Mouse (Mus musculus): ENCODE data around the gene Medag. TPM values are rescaled to one million over a fixed set of nuclear protein-coding genes. Genes with fewer than 3 reads are reported as not detected.

Gene Medag
- total RNA-seq, 1 experiment: not detected

DNA sequence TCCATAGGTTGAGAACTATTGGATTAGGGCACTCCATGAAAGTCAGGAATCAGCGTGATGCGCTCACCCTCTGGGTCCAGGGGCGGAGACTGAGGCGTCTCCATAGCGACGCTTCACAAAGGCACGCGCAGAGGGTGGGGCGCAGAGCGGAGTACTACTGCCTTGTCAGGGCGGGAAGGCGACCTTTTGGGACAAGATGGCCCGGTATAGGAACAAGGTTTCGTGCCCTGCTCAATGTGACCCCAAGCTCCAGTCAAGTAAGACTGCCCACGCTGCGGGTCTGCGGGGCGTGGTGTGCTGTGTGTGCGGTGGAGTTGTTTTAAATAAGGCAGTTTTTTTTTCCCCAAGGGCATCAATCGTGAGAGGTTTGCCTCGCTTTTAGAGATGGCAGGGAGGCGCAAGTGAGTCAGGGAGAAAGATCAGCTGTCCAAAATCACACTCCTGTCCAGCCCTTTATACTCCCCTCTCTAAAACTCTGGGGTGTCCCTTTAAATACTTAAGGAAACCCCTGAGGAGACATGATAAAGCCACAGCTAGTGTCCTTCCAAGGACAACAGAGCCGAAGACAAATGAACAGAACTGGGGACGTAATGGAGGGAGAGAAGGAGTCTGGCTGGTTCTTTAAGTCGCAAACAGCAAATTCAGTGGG, 28.1 kb downstream of the Medag start, which contains the start of gene Tex26:
Tex26 (plus strand) TSS at position 130 of the 649 bp plus-strand sequence.
- H3K4me1 ChIP-seq (ENCODE audit: control insufficient read depth in 2 of 2, insufficient read depth in 2 of 2, low read length in 2 of 2, poor library complexity in 1 of 2): peaks cover 3 to 5% of the 10 kb centered on the region in 2 experiments; a peak in 2 of 4 replicates
- in situ Hi-C loops (cut with MboI; ENCODE audit: low sequenced_read_pairs in 2 of 2, unreplicated experiment in 2 of 2): no loop called here
- H3K27ac ChIP-seq (ENCODE audit: insufficient read depth, low read depth, low read length, poor library complexity, severe bottlenecking): no peak within 1 kb of the TSS
- 0 out of 2 replicates have a peak within 1 kb of the TSS, but pooled peaks have one; percentile 44 for H3K9ac ChIP-seq (ENCODE audit: insufficient read depth, low read depth, low read length, poor library complexity, severe bottlenecking)
- no peaks in the 10 kb centered on the region for H3K9me3 ChIP-seq (ENCODE audit: control insufficient read depth, insufficient read depth, low read depth, low read length)
- H3K4me3 ChIP-seq (ENCODE audit: insufficient read depth in 1 of 2, low read depth in 1 of 2, low read length in 2 of 2, poor library complexity in 1 of 2, severe bottlenecking in 1 of 2): peak within 1 kb of the TSS; percentile 53 to 55
- peak; percentile 85 for DNase-seq (ENCODE audit: low read depth, low spot score)
- H3K36me3 ChIP-seq (ENCODE audit: control insufficient read depth, insufficient read depth, low read length, poor library complexity, severe bottlenecking): no peaks in the 10 kb centered on the region
- TF ChIP-seq MAFK (IDR thresholded peaks at IDR 0.05; ENCODE audit: insufficient read depth, low read depth, low read length): no peak

DNA sequence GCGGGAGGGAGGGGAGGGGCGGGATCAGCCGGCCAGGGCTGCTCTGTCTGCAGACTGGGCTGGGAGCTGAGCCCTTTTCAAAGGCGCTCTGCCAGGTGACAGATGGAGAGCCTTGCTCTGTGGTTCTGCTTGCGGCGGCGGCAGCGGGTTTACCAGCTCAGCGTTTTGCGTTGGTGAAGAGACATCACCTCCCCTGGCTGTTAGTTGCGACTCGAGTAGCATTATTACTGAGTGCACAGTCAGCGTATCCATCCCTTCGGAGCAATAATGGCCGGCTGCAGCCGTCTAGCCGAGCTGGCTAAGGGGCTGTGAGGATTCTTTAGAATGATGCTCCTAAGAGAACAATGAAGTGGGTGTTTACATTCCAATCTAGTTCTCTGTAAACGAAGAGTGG, 28.6 kb downstream of the Medag start:
- H3K9ac ChIP-seq (ENCODE audit: insufficient read depth, low read depth, low read length, poor library complexity, severe bottlenecking): no peak overlapping the region

DNA sequence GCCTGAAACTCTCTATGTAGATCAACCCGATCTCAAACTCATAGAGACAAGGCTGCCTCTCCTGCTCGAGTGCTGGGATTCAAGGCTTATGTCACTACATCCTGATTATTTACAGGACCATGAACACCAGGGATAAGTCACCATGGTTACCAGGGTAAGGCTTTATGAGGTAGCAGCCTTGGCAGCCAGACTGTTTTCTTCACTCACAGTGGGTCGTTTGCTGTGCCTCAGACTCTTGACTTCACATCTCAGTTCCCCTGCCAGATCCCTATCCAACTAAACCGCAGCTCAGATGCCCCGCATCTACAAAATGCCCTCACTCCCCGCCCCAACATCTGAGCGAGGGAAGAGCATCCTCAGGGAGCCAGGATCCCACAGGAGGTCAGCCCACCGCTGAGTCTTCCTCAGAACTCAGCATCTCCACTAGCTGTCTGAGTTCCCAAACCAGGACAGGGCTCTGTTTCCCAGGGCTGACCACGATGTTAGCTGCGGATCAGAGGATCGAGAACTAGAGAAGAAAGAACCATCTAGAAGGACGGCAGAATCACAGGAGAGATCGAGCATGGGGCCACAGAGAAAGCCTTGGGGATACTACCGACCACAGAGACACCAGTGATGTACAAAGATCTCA, 30.2 kb downstream of the Medag start:
- in situ Hi-C loops (cut with MboI; ENCODE audit: low sequenced_read_pairs in 2 of 2, unreplicated experiment in 2 of 2): no loop called here
- Histone ChIP-seq H3K4me3 (ENCODE audit: insufficient read depth in 1 of 2, low read depth in 1 of 2, low read length in 2 of 2, poor library complexity in 1 of 2, severe bottlenecking in 1 of 2) (no peak overlapping the region), H3K9me3 (ENCODE audit: control insufficient read depth, insufficient read depth, low read depth, low read length) (no peaks in the 10 kb centered on the region), H3K9ac (ENCODE audit: insufficient read depth, low read depth, low read length, poor library complexity, severe bottlenecking) (no peak overlapping the region), H3K27ac (ENCODE audit: insufficient read depth, low read depth, low read length, poor library complexity, severe bottlenecking) (no peak overlapping the region), H3K4me1 (ENCODE audit: control insufficient read depth in 2 of 2, insufficient read depth in 2 of 2, low read length in 2 of 2, poor library complexity in 1 of 2) (peaks cover 3 to 5% of the 10 kb centered on the region in 2 experiments; a peak in 2 of 4 replicates), H3K36me3 (ENCODE audit: control insufficient read depth, insufficient read depth, low read length, poor library complexity, severe bottlenecking) (no peaks in the 10 kb centered on the region)
- TF ChIP-seq HCFC1 (IDR thresholded peaks at IDR 0.05; ENCODE audit: borderline replicate concordance, insufficient read depth, low read length) (no peak), MAFK (IDR thresholded peaks at IDR 0.05; ENCODE audit: insufficient read depth, low read depth, low read length) (no peak), ZC3H11A (IDR thresholded peaks at IDR 0.05; ENCODE audit: borderline replicate concordance, low read depth, low read length) (no peak), CHD2 (IDR thresholded peaks at IDR 0.05; ENCODE audit: low read depth, low read length) (no peak), ZNF384 (IDR thresholded peaks at IDR 0.05; ENCODE audit: low read depth, low read length) (no peak)
- no peak for DNase-seq (ENCODE audit: low read depth, low spot score)

More for the DNA sequence above, 28.6 kb downstream of the Medag start:
- Histone ChIP-seq H3K4me3 (ENCODE audit: insufficient read depth in 1 of 2, low read depth in 1 of 2, low read length in 2 of 2, poor library complexity in 1 of 2, severe bottlenecking in 1 of 2) (peak overlapping the region; percentile 47 to 55; a peak in 3 of 4 replicates), H3K4me1 (ENCODE audit: control insufficient read depth in 2 of 2, insufficient read depth in 2 of 2, low read length in 2 of 2, poor library complexity in 1 of 2) (peaks cover 3 to 5% of the 10 kb centered on the region in 2 experiments; a peak in 2 of 4 replicates), H3K9me3 (ENCODE audit: control insufficient read depth, insufficient read depth, low read depth, low read length) (no peaks in the 10 kb centered on the region), H3K27ac (ENCODE audit: insufficient read depth, low read depth, low read length, poor library complexity, severe bottlenecking) (no peak overlapping the region), H3K36me3 (ENCODE audit: control insufficient read depth, insufficient read depth, low read length, poor library complexity, severe bottlenecking) (no peaks in the 10 kb centered on the region)
- DNase-seq (ENCODE audit: low read depth, low spot score): no peak
- TF ChIP-seq MAFK (IDR thresholded peaks at IDR 0.05; ENCODE audit: insufficient read depth, low read depth, low read length) (peak; percentile 63; the same call in 1 of the 2 replicates), HCFC1 (IDR thresholded peaks at IDR 0.05; ENCODE audit: borderline replicate concordance, insufficient read depth, low read length) (no peak)
- in situ Hi-C loops (cut with MboI; ENCODE audit: low sequenced_read_pairs in 2 of 2, unreplicated experiment in 2 of 2): no loop called here

DNA sequence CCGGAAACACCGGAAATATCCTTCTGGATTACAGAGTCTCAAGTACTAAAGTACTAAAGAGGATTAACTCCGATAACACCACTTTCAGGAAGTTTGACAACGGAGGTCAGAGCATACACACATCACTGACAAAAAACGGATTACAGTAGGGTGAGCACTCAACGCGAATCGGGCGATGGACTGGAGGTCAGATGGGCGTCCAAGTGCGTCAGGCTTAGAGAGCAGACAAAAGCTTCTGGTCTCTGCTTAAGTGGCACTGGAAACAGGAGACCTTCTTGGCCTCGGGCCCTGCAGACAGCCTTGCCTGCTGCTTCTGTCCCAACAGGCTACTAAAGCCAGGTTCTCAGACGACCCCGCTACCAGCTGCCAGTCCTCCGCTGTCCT, 30.7 kb downstream of the Medag start:
- in situ Hi-C loops (cut with MboI; ENCODE audit: low sequenced_read_pairs in 2 of 2, unreplicated experiment in 2 of 2): no loop called here
- no peak overlapping the region for H3K27ac ChIP-seq (ENCODE audit: insufficient read depth, low read depth, low read length, poor library complexity, severe bottlenecking)
- no peak overlapping the region for H3K9ac ChIP-seq (ENCODE audit: insufficient read depth, low read depth, low read length, poor library complexity, severe bottlenecking)
- H3K9me3 ChIP-seq (ENCODE audit: control insufficient read depth, insufficient read depth, low read depth, low read length): no peaks in the 10 kb centered on the region
- no peak for DNase-seq (ENCODE audit: low read depth, low spot score)
- TF ChIP-seq CHD2 (IDR thresholded peaks at IDR 0.05; ENCODE audit: low read depth, low read length): no peak
- no peak for TF ChIP-seq MAFK (IDR thresholded peaks at IDR 0.05; ENCODE audit: insufficient read depth, low read depth, low read length)
- no peak for TF ChIP-seq ZC3H11A (IDR thresholded peaks at IDR 0.05; ENCODE audit: borderline replicate concordance, low read depth, low read length)
- no peak for TF ChIP-seq HCFC1 (IDR thresholded peaks at IDR 0.05; ENCODE audit: borderline replicate concordance, insufficient read depth, low read length)
- TF ChIP-seq ZNF384 (IDR thresholded peaks at IDR 0.05; ENCODE audit: low read depth, low read length): no peak
- H3K4me1 ChIP-seq (ENCODE audit: control insufficient read depth in 2 of 2, insufficient read depth in 2 of 2, low read length in 2 of 2, poor library complexity in 1 of 2): peaks cover 3 to 5% of the 10 kb centered on the region in 2 experiments; a peak in 2 of 4 replicates
- H3K36me3 ChIP-seq (ENCODE audit: control insufficient read depth, insufficient read depth, low read length, poor library complexity, severe bottlenecking): no peaks in the 10 kb centered on the region
- no peak overlapping the region for H3K4me3 ChIP-seq (ENCODE audit: insufficient read depth in 1 of 2, low read depth in 1 of 2, low read length in 2 of 2, poor library complexity in 1 of 2, severe bottlenecking in 1 of 2)

All from ES-E14 (cell line).